Mouse (Mus musculus): ENCODE measurements around the gene Lipc. TPM values are rescaled to one million over a fixed set of nuclear protein-coding genes. Genes with fewer than 3 reads are reported as not detected.
A peak's percentile ranks its signal among the peaks of the same experiment; 100 is the strongest.

Gene Lipc
- total and polyA plus RNA-seq, 2 experiments from 2014 or later, result not detected

DNA sequence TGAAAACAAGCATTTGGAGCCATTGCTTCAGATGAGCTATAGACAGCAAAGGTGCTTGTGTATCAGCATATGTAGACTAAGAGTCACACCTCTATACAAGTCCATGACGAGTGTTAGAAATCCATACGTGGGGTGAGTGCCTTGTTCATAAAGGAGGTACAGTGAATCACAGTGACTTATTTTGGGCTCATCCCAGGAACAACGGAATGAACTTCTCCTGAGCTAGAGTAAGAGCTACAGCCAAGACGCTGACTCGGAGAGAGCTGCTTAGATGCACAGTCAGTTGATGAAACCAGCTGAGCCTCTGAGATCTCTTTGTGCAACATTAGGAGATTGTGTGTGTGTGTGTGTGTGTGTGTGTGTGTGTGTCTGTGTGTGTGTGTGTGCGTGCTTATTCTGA lies 13.9 kb downstream of the Lipc start:
- Histone ChIP-seq H3K9me3 (ENCODE audit: low read length) (no peaks in the 10 kb centered on the region), H3K36me3 (ENCODE audit: insufficient read depth, low read length) (no peaks in the 10 kb centered on the region), H3K4me3 (ENCODE audit: low read depth, low read length) (no peak overlapping the region), H3K4me2 (ENCODE audit: low read depth, low read length, poor library complexity, severe bottlenecking) (no peak overlapping the region), H3K27ac (ENCODE audit: low read depth, low read length) (no peak overlapping the region), H3K27me3 (ENCODE audit: insufficient read depth, low read length) (no peaks in the 10 kb centered on the region), H3K4me1 (ENCODE audit: insufficient read depth, low read length) (no peaks in the 10 kb centered on the region), H3K9ac (replicated peaks; ENCODE audit: low read length, poor library complexity, severe bottlenecking) (no peak overlapping the region)
- ATAC-seq (ENCODE audit: low FRiP score) (no peak), DNase-seq (ENCODE audit: low spot score) (no peak)
- 88% methylated on average over 6 of the region's 6 CpGs for WGBS
- TF ChIP-seq CTCF (IDR thresholded peaks at IDR 0.05), result no peak

DNA sequence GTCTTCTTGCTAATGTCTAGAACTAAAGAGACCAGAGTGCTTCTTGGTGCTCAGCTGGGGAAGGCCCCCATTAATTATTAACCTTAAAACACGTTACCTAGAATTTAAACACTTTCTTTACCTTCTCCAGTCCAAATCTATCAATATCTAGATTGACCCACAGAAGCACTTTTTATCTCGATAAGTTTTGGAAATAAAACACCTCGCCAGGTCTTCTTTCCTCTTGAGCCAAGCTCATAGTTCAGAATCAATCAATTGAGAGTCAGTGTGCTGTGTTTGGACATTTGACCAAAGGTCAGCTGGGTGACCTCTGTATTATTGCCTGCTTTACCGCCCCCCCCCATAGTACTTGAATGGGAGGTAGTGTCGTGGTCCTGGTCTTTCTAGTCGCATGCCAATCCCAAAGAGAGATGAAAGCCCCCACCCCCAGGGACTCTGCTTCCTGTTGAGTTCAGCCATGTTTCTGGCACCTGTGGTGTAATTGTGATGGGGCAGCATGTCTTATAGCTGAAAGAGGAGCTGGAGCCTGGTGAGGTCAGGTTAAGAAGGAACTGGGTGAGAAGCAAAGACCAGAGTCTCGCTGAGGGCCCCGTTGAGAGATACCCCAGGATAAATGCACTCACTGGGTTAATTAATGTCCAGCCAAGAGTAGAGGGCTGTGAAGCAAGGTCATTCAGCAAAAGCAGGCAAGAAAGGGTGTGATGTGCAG lies 17.3 kb downstream of the Lipc start:
- no peak overlapping the region for H3K9ac ChIP-seq (replicated peaks; ENCODE audit: low read length, poor library complexity, severe bottlenecking)
- TF ChIP-seq CTCF (IDR thresholded peaks at IDR 0.05), result no peak
- H3K27me3 ChIP-seq (ENCODE audit: insufficient read depth, low read length), result no peaks in the 10 kb centered on the region
- no peaks in the 10 kb centered on the region for H3K4me1 ChIP-seq (ENCODE audit: insufficient read depth, low read length)
- no peaks in the 10 kb centered on the region for H3K9me3 ChIP-seq (ENCODE audit: low read length)
- no peak overlapping the region for H3K4me3 ChIP-seq (ENCODE audit: low read depth, low read length)
- no peak for DNase-seq (ENCODE audit: low spot score)
- H3K4me2 ChIP-seq (ENCODE audit: low read depth, low read length, poor library complexity, severe bottlenecking), result no peak overlapping the region
- no peaks in the 10 kb centered on the region for H3K36me3 ChIP-seq (ENCODE audit: insufficient read depth, low read length)
- no peak overlapping the region for H3K27ac ChIP-seq (ENCODE audit: low read depth, low read length)
- 69% methylated on average over 8 of the region's 8 CpGs for WGBS
- no peak for ATAC-seq (ENCODE audit: low FRiP score)

DNA sequence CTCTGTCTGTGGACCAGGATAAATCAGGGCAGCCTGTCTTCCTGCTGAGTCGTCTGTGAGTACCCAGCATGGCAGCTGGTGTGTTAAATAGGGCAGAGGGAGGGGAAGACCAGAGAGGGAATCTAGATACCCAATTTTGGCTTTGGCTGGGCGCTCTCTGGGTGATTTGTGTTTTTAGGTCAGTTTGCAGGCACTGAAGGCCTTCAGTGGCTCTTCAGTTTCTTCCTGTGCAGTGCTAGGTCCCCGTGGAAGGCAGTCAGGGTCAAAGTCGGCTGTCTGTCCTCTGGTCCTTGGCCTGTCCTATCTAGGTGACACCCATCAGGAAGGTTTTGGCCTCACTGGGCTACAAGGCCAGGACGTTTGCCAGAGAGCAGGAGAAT lies 21.4 kb downstream of the Lipc start:
- 73% methylated on average over 5 of the region's 5 CpGs for WGBS
- Histone ChIP-seq H3K4me3 (ENCODE audit: low read depth, low read length) (no peak overlapping the region), H3K9ac (replicated peaks; ENCODE audit: low read length, poor library complexity, severe bottlenecking) (no peak overlapping the region), H3K4me2 (ENCODE audit: low read depth, low read length, poor library complexity, severe bottlenecking) (no peak overlapping the region), H3K4me1 (ENCODE audit: insufficient read depth, low read length) (no peaks in the 10 kb centered on the region), H3K27me3 (ENCODE audit: insufficient read depth, low read length) (no peaks in the 10 kb centered on the region), H3K9me3 (ENCODE audit: low read length) (no peaks in the 10 kb centered on the region), H3K27ac (ENCODE audit: low read depth, low read length) (no peak overlapping the region), H3K36me3 (ENCODE audit: insufficient read depth, low read length) (no peaks in the 10 kb centered on the region)
- no peak for TF ChIP-seq CTCF (IDR thresholded peaks at IDR 0.05)
- peak; percentile 50 for DNase-seq (ENCODE audit: low spot score)
- no peak for ATAC-seq (ENCODE audit: low FRiP score)

DNA sequence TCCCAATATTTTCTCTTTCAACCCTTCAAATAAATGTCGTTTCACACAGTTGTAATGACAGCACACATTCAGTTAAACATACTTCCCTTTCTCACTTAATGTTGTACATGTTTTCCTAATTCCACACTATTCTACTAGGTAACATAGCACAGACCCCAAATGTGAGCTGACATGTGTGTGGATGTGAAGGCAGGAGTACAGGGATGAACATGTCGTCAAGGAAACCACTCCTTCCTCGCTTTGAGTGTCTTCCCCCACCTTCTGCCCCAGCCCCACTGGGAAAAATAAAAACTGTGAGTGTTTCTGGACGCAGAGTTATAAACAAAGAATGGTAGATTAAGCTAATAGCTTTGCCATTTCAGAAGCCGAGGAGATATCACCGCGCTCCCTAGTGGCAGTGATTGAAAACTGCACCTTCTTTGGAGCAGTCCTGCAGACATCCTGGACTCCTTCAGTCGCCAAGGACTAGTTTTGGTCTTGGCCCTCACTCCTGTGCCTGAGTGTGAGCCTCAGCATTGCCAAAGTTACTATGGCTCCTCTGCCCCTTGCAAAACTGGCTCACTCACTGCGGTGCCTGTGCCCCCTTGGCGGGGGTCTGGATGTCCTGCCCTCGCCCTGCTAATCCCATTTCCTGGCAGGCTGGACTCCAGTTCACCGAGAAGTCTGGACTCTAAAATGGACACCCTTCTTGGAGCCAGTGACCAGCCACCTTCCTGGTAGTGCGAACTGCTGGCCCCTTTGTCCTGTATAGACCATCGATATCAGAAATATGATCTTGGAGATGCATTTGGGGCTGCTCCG lies 22.0 kb downstream of the Lipc start:
- Histone ChIP-seq H3K9me3 (ENCODE audit: low read length) (no peaks in the 10 kb centered on the region), H3K4me3 (ENCODE audit: low read depth, low read length) (no peak overlapping the region), H3K4me2 (ENCODE audit: low read depth, low read length, poor library complexity, severe bottlenecking) (no peak overlapping the region), H3K4me1 (ENCODE audit: insufficient read depth, low read length) (no peaks in the 10 kb centered on the region), H3K36me3 (ENCODE audit: insufficient read depth, low read length) (no peaks in the 10 kb centered on the region), H3K9ac (replicated peaks; ENCODE audit: low read length, poor library complexity, severe bottlenecking) (no peak overlapping the region), H3K27ac (ENCODE audit: low read depth, low read length) (no peak overlapping the region), H3K27me3 (ENCODE audit: insufficient read depth, low read length) (no peaks in the 10 kb centered on the region)
- DNase-seq (ENCODE audit: low spot score), result peak; percentile 68
- TF ChIP-seq CTCF (IDR thresholded peaks at IDR 0.05), result peak; percentile 73
- WGBS, result 49% methylated on average over 15 of the region's 15 CpGs
- no peak for ATAC-seq (ENCODE audit: low FRiP score)

DNA sequence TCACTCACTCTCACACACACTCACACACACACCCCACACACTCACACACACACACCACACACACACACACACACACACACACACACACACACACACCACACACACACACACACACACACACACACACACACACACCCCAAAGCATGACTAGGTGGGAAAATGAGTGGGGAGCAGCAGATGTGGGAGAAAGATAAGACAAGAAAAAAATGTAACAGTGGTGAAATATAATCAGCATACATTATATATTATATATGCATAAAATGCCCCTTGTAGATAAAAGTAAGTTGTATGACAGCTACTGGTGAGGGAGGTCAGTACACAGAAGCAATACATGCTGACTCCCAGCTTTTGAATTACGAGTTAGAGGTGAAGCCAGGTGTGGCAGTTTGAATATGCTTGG lies 23.6 kb downstream of the Lipc start:
- H3K9me3 ChIP-seq (ENCODE audit: low read length), result no peaks in the 10 kb centered on the region
- no peaks in the 10 kb centered on the region for H3K36me3 ChIP-seq (ENCODE audit: insufficient read depth, low read length)
- no peaks in the 10 kb centered on the region for H3K27me3 ChIP-seq (ENCODE audit: insufficient read depth, low read length)
- 89% methylated on average over 1 of the region's 1 CpGs for WGBS
- no peak overlapping the region for H3K9ac ChIP-seq (replicated peaks; ENCODE audit: low read length, poor library complexity, severe bottlenecking)
- ATAC-seq (ENCODE audit: low FRiP score), result no peak
- no peak for TF ChIP-seq CTCF (IDR thresholded peaks at IDR 0.05)
- H3K4me3 ChIP-seq (ENCODE audit: low read depth, low read length), result no peak overlapping the region
- no peak for DNase-seq (ENCODE audit: low spot score)
- no peak overlapping the region for H3K4me2 ChIP-seq (ENCODE audit: low read depth, low read length, poor library complexity, severe bottlenecking)
- H3K4me1 ChIP-seq (ENCODE audit: insufficient read depth, low read length), result no peaks in the 10 kb centered on the region
- no peak overlapping the region for H3K27ac ChIP-seq (ENCODE audit: low read depth, low read length)

DNA sequence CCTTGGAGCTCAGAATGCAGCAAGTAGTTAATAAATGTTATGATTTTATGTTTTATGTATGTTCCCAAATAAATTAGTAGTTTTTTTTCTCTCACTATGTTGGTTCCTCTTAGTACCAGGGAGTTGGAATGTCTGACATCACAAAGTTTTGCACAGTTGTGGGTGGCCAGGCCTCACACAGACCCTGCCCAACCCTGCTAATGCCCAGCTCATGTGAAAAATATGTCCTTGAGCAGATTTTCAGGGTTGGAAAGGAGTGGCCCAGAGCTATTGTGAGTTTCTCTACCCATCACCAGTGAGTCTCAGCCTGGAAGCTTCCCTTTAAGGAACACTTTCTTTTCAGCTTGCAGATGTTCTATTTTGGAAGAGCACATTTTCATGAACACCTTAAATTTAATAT lies 24.3 kb downstream of the Lipc start:
- Histone ChIP-seq H3K4me1 (ENCODE audit: insufficient read depth, low read length) (no peaks in the 10 kb centered on the region), H3K9me3 (ENCODE audit: low read length) (no peaks in the 10 kb centered on the region), H3K27ac (ENCODE audit: low read depth, low read length) (no peak overlapping the region), H3K36me3 (ENCODE audit: insufficient read depth, low read length) (no peaks in the 10 kb centered on the region), H3K9ac (replicated peaks; ENCODE audit: low read length, poor library complexity, severe bottlenecking) (no peak overlapping the region), H3K4me3 (ENCODE audit: low read depth, low read length) (no peak overlapping the region), H3K27me3 (ENCODE audit: insufficient read depth, low read length) (no peaks in the 10 kb centered on the region), H3K4me2 (ENCODE audit: low read depth, low read length, poor library complexity, severe bottlenecking) (no peak overlapping the region)
- TF ChIP-seq CTCF (IDR thresholded peaks at IDR 0.05), result no peak
- ATAC-seq (ENCODE audit: low FRiP score), result no peak
- no peak for DNase-seq (ENCODE audit: low spot score)
